ENCODE assay signal across 20 mouse cellular contexts in the genomic region with DNA sequence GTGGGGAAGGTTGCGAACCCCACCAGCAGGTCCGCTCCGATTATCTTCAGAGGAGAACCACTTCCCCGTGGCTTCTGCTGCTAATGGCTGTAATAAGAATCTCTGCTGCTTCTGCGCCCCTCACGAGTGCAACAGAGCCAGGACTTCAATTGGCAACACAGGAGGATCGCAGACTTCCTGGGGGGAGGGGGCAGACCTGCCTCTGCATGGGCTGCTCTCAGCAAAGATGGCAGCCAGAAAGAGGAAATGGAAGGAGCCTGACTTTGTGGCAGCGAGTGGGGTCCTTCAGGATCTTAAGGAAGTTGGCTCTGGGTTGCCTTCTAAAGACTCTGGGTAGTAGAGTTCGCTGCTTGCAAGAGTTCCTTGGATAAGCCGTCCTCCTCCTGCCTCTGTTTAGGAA.
DNase-seq lines count a peak whose midpoint lies in the region; ATAC-seq and TF ChIP-seq lines count a peak whose summit lies in the region.
"Had no signal": no experiment of that assay in that cellular context is flagged by ENCODE, and none has a peak within 500 bp of the region (broad histone marks: within the 10 kb centered on the region; RNA-seq: fewer than 3 reads in every experiment).

No protein-coding gene starts in this region.

- no peak overlapping the region for H3K9ac ChIP-seq in heart, embryonic 12.5 days
- H3K9ac ChIP-seq: forebrain, embryonic 12.5 days; neural tube, embryonic 13.5 days had no signal

- WGBS in thymus, adult 2 months = 42% methylated on average over 10 of the region's 10 CpGs
- 57% methylated on average over 10 of the region's 10 CpGs for WGBS in heart, embryonic 12.5 days

- no peak for ATAC-seq in CD4-positive, CD25-positive, alpha-beta regulatory T cell, adult 4 months
- no peak for ATAC-seq in heart, embryonic 12.5 days (ENCODE audit: insufficient number of reproducible peaks, low FRiP score)

- H3K27ac ChIP-seq in thymus, adult 2 months (ENCODE audit: control insufficient read depth, insufficient read depth, low read length) = no peak overlapping the region
- H3K27ac ChIP-seq in heart, embryonic 12.5 days (ENCODE audit: poor library complexity, severe bottlenecking) = no peak overlapping the region
- H3K27ac ChIP-seq: forebrain, embryonic 12.5 days; hindbrain, embryonic 10.5 days; neural tube, embryonic 13.5 days had no signal

- peak; percentile 4 for DNase-seq in CD4-positive, CD25-positive, alpha-beta regulatory T cell, adult 2 months (ENCODE audit: low read depth, low spot score)
- peak; percentile 10 for DNase-seq in thymus, adult 2 months
- DNase-seq in thymus, adult 18-20 months = no peak
- peak; percentile 8 to 9 for DNase-seq in thymus, postnatal 10 days (ENCODE audit: low spot score in 2 of 2)
- no peak for DNase-seq in cerebellum, adult 11 months
- DNase-seq in layer of hippocampus, adult 18-20 months (ENCODE audit: low spot score in 2 of 2) = no peak
- DNase-seq: adrenal gland, adult 2 months; cerebellum, adult 18-20 months; cerebellum, postnatal 36 days; gastrocnemius, postnatal 25 days; kidney, adult 8-10 months; kidney, postnatal 36 days; lung, adult 18-20 months; lung, postnatal 4 days; right cerebral cortex, postnatal 25 days had no signal

- no peak overlapping the region for H3K4me3 ChIP-seq in thymus, adult 2 months (ENCODE audit: control insufficient read depth, insufficient read depth, low read length)
- no peak overlapping the region for H3K4me3 ChIP-seq in heart, embryonic 12.5 days
- H3K4me3 ChIP-seq: forebrain, embryonic 12.5 days; hindbrain, embryonic 10.5 days; neural tube, embryonic 13.5 days had no signal

- H3K27me3 ChIP-seq in thymus, adult 2 months (ENCODE audit: control insufficient read depth, insufficient read depth, low read length) = no peaks in the 10 kb centered on the region
- no peaks in the 10 kb centered on the region for H3K27me3 ChIP-seq in heart, embryonic 12.5 days (replicated peaks)
- H3K27me3 ChIP-seq: neural tube, embryonic 13.5 days had no signal

- no peak overlapping the region for H3K4me2 ChIP-seq in heart, embryonic 12.5 days
- H3K4me2 ChIP-seq: forebrain, embryonic 12.5 days; neural tube, embryonic 13.5 days had no signal

- no peak for TF ChIP-seq POLR2A in thymus, adult 2 months (IDR thresholded peaks at IDR 0.05; ENCODE audit: control insufficient read depth, extremely low read depth, insufficient read depth, low read length, poor library complexity)

- no peak for TF ChIP-seq CTCF in thymus, adult 2 months (IDR thresholded peaks at IDR 0.05; ENCODE audit: borderline replicate concordance, control insufficient read depth, extremely low read depth, insufficient read depth, low read length, poor library complexity)

- 0 out of 2 replicates have a peak, but pooled peaks cover 9% of the 10 kb centered on the region for H3K4me1 ChIP-seq in thymus, adult 2 months (replicated peaks; ENCODE audit: control insufficient read depth, insufficient read depth, low read length)
- H3K4me1 ChIP-seq in heart, embryonic 12.5 days (replicated peaks) = peaks cover 23% of the 10 kb centered on the region

- H3K36me3 ChIP-seq in thymus, adult 2 months (ENCODE audit: control insufficient read depth, insufficient read depth, low read length) = no peaks in the 10 kb centered on the region
- H3K36me3 ChIP-seq in heart, embryonic 12.5 days = no peaks in the 10 kb centered on the region
- H3K36me3 ChIP-seq: forebrain, embryonic 12.5 days; hindbrain, embryonic 10.5 days; neural tube, embryonic 13.5 days had no signal

- no peaks in the 10 kb centered on the region for H3K9me3 ChIP-seq in heart, embryonic 12.5 days (replicated peaks)
- H3K9me3 ChIP-seq: forebrain, embryonic 12.5 days; hindbrain, embryonic 10.5 days; neural tube, embryonic 13.5 days had no signal

Comparison
In these comparisons a context has a peak if more than half of its experiments do, and no peak if none do; other contexts are left out.
1. DNase-seq: peak in CD4-positive, CD25-positive, alpha-beta regulatory T cell, adult 2 months (single experiment), thymus, adult 2 months (single experiment) and thymus, postnatal 10 days (2 of 2); none in thymus, adult 18-20 months (0 of 2), cerebellum, adult 11 months (single experiment) and layer of hippocampus, adult 18-20 months (0 of 2).